Mouse (Mus musculus) right cerebral cortex, postnatal 25 days (tissue): ENCODE measurements at regions not wholly inside any gene's neighbourhood (a gene's known extent, or its start where the extent isn't known, plus 50 kb on each side); places are given as distances from the start of the nearest gene placed in this dataset.
A peak's percentile ranks its signal among the peaks of the same experiment; 100 is the strongest.

Experiments
- DNase-seq: peaks from one replicate; pipeline ENCODE4 v3.0.0; 2022

DNA sequence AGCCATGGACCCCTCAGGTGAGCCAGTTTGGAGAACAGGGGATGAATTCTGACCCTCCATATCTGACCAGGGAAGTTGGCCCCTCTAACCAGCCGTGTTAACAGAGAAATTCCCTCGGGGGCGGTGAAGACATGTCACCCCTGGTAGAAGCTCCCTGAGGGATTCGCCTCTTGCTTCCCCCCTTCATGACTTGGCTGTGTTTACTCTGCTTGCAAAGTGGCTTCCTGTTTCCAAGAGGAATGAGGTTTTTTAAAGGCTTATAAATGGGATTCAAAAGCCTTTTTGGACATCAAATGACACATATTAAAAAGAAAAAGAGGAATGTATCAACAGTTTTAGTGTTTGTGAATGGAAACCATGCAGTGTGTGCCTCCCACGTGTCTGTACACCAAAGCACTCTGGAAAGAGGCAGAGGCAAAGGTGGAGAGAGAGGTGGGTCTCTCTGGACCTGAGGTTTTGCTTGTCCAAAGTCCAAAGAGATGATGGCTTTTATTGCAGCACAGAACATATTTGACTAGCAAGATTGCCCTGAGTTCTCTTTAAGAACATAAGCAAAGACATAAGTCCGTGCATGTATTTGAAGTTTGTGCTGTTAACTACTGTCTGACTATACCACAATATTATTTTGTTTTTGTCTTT lies 308.9 kb upstream of the Tbx3 start:
- no peak for DNase-seq

DNA sequence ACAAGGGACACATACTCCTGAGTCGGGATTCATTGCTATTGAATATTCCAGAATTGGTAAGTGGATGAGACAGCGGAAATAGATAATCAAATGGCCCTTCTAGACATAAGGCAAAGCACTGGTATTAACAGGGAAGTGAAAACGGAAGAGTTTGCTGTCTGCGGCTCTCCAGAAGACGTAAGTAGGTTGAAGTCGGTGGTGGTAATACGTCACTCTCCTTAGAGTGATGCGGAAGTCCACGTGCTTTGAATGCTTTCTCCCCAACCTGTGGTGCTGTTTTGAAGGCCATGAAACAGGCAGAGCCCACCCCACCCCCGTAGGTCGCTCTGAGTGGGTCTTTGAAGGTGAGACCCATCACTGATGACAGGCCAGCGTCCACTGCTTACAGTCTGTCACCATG lies 308.0 kb upstream of the Tbx3 start:
- no peak for DNase-seq

DNA sequence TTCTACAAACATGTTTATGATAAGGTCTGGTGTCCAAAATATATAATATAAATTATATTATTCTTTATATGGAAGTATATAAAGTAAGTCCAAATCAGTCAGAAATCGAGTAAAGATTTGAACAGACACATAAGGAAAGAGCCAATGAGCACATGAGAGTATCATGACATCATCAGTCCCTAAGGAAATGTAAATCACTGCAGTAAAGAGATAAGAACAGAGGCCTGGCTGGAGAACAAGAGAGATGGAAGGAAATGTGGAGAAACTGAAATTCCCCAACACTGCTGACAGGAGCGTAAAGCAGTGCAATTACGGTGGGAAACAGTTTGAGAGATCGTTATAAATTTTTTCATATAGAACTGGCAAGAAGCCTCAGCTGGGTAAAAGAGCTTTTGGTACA lies 306.2 kb upstream of the Tbx3 start:
- DNase-seq = no peak

DNA sequence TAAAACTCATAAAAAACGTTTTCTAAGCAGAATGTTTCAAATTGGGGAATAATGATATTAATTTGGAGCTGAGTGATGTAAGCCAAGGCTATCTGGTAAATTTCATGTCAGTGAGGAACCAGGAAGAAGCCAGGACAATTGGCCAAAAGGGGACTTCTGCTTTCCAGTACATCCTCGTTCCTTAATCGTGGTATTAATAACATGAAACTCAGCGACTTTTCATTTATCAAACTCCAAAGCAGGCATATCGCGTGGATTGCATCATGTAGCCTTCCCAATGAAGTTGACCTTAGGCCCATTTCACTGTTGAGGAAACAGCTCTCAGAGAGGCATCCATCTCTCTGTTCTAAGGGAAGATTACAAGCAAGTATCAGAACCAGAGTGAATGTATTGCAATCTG lies 305.3 kb upstream of the Tbx3 start:
- no peak for DNase-seq

DNA sequence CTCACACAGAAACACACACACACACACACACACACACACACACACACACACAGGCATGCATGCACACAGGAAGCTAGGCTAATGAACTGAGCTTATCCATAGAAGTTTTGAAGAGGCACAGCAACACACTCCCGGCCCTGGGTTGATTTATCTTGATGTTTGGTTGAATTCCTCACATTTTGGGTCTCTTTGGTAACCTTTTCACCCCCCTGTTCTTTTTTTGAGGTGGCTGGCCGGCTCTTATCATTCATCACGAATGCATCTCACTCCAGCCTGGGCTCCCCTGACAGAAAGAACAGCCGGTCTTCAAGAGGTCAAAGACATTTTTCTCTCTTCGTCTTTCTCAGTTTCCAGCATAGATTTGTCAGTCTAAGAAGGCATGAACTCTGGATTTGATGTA lies 304.2 kb upstream of the Tbx3 start:
- no peak for DNase-seq

DNA sequence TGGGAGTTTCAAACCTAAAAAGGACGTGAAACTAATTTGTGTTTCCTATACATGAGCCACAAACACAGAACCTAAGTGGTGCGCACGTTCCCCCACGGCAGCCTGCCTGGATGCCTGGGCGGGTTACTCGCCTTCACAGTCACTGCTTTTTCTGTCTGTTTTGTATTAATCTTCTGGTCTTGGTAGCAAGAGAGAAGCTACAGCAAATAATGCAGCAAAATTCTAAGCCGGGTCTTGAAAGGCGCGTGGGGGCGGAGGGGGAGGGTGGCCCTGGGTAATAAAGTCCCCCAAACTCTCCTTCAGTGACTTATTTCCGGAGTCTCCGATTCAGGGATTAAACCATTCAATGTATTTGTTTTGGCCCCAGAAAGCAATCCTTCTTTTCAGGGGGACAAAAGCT lies 300.0 kb upstream of the Tbx3 start:
- no peak for DNase-seq

DNA sequence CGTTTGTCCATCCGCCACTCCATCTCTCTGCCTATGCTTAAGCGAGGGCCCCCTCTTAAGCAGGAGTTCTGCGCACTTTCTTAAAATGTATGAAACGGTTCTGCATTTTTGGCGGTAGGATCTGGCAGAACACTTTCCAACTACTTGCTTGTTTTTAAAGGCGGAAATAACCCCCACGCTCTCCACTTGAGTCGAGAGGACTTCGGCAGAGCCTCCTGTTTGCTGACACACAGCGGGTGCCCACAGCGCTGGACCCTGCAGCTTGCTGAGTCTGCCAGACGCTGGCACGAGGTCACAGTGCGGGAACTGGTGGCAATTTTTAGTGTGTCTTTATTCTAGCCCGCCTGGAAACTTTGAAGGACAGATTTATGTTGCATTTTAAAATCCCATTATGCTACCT lies 299.5 kb upstream of the Tbx3 start:
- DNase-seq = no peak

DNA sequence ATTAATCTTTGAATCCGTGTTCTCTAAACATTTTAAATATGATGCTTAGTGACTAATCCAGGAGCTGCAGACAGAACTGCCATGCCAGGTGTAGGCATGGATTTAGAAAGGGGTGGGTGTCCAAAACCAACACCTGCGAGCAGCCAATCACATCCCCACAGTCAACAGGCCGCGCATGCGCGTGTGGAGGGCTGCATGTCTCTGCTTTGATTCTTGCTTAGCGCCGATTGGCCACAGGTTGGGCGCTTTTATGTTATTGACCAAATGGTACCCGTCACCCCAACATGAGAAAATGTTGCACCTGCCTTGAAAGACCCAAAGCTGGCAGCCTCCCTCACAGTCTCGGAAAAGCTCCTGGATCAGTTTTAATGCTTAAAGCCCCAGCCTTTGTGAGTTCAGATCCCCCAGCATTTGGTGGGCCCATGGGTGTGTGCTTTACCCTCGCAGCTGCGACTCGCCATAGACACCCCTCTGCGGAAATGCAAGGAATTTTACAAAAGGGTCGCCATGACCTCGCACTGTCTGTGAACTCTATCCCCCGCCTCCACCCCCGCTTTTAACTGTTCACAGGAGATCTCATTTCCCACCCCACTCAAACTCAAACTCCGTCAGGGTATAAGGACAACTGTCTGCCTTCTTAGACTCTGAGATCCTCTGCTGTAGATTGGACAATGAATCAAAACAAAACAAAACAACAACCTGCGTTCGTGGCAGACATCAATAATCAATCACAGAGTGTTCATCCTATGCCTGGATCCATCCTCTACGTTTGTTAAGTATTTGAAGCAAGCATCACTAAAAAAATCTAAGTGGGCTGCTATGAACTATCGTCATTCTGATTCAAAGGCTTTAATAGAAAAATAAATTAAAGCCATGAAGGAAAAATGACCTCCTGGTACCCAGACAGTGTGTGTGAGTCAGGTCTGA lies 296.4 kb upstream of the Tbx3 start:
- DNase-seq = peak; percentile 23

DNA sequence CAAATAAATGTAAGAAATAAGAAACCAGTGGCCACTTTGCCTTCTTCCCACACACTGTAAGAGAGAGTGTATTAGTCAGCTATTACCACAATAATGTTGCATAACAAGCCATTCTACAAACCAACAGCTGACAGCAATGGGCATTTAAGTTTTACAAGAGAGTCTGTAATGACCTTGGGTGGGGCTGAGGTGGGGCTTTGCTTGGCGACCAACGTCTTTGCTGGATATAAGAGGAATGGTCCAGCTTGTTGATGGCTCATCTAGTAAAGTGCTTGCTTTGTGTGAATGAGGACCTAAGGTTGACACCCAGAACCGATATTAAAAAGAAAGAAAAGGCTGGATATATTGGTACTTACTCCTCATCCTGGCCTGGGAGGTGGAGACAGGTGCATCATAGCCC lies 295.6 kb upstream of the Tbx3 start:
- no peak for DNase-seq

DNA sequence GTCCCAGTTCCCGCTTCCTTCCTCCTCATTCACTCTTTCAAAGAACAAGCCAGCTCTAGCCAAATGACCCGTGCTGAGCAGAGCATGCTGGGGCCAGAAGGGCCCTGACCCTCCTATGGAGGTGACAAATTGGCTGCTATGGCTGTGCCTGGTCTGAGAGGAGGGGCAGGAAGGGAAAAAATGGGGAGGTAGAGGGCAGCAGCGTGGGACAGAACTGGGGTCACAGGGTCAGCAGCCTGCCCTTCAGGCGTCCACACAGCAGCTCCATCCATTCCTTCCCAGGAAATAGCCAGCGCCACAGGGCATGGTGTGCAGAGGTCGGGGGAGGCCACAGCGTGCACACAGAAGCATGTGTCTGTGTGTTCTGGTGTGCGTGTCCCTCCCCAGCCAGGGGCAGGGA lies 292.2 kb upstream of the Tbx3 start:
- no peak for DNase-seq

DNA sequence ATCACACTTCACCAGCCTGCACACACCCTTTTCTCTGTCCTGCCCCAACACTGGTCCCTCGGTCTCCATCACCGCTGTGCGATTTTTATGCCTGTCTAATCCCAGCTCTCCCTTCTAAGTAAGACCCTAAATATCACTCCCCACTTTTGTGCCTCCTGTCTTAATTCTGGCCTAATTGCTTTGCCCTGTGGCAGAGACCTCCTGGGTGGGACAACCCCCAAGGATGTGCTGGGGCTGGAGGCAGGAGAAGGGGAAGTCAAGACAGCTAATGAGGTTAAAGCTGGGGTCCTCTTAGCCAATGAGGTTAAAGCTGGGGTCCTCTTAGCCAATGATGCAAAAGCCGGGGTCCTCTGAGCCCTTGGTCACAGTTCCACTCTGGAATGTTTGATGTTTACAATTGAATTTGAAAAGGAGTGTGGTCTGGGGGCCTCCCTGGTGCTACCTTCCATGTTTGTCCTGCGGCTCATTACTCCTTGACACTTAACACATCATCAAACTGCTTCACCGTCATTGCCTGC lies 290.5 kb upstream of the Tbx3 start:
- DNase-seq = no peak

DNA sequence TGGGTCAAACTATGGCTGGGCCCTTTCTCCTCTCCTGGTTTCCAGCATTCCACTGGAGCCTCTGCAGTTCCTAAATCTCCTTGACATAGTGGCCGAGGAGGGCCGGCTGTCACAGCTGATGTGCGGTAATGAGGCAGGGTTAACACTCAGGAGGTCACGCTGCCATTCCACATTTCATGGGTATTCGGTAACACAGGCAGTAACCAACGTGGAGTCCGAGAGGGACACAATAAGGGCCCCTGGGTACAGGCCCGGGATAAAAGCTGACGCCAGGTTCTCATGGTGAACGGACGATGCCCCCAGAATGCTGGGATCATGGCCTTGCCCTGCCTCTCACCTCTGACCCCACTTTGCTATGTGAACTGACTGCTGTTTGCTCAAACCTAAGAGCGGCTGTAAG lies 289.0 kb upstream of the Tbx3 start:
- DNase-seq = no peak

DNA sequence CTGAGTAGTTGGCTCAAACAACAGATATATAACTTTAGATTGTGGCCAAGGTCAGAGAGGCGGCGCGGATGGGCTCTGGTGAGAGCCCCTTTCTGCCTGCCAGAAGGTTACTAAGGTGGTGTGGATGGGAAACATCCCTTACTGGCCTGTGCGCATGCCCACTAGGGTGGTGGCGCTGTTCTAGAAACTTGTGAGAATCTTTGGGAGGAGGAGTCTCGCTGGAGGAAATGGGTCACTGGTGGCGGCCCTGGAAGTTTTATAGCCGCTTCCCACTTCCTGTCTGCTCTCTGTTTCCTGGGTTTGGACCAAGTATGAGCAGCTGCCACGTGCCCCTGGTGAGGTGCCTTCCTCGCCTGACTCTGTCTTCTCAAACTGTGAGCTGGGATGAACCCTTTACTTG lies 285.0 kb upstream of the Tbx3 start:
- no peak for DNase-seq

DNA sequence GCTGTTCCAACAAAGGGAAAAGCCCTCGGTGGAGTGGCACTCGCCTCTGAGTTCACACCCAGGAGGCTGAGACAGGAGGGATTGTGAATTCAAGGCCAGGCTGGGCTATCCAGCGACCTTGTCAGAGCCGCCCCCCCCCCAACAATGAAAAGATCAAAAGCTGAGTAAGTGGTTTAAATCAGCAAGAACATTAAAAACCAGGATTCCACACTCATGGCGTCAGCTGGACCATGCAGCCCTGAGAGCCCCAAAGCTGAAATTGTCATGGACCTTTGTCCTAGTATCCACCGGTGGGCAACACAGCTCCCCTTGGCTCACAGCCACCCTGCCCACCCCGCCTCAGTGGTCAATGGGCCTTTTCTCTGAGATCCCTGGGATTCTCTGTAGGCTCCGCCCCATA lies 283.6 kb upstream of the Tbx3 start:
- DNase-seq = no peak

DNA sequence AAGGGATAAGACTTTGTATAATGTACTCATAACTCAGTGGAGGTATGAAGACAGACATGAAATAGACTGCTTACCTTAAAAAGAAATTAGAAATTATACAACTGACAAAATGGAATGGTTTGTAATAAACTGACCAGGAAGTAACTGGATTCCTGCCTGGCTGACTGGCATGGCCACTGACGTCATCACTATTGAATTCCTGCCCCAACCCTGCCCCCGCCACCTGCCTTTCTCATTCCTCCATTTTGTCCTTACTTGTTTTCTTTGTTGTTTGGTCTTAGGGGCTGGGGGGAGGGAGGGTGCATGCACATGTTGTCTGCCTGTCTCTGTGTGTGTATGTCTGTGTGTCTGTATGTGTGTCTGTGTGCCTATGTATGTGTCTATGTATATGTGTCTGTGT lies 283.2 kb upstream of the Tbx3 start:
- DNase-seq = no peak

DNA sequence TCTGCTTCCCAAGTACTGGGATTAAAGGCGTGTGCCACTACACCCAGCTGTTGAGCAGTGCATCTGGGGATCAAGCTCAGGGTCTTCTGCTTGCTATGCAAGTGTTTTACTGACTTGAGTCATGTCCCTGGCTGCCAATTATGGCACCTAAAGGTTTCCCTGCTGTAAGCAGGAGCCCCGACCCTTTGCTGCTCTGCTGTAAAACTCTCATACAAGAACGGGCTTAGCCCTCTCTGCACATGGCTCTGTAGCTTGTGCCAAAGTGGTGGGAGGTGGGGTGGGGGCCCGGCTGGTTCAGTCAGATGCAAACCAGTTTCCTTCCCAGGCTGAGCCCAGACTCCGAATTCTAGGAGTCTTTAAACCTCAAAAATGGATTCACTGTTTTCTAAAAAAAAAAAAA lies 281.6 kb upstream of the Tbx3 start:
- no peak for DNase-seq

DNA sequence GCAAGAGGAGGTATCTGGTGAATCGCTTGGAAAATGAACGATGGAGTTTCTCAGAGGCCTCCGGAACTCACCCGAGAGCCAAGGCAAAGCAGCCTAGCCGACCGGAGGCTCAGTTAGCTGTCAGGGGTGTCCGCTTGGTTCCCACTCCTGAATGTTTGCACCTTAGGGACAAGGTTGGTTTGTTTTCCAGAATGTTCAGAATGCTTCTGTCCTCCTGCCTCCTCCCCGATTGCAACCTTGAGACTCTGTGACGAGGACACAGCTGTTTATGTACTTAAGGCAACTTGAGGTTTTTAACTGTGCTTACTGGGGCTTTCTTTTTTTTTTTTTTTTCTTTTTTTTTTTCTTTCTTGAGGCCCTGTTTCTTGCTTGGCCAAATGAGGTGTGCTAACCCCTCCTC lies 281.1 kb upstream of the Tbx3 start:
- no peak for DNase-seq

DNA sequence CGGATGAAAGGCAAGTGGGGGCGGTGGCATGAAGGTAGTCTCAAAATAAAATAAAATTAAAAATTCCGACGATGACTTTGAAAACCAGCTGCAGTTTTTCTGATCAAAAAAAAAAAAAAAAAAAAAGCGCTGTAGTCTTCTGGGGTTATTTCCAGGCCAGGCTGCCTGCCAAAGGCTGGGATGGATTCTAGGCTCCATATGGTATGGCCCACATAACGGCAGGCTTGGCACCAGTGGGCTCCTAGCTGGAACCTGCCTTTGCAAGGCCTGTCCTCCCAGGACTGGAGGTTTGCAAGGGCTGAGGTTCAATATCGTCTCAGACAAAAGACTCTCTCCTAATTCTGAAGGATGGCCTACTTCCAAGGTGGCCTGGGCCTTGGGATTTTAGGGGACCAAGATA lies 280.6 kb upstream of the Tbx3 start:
- peak; percentile 33 for DNase-seq

DNA sequence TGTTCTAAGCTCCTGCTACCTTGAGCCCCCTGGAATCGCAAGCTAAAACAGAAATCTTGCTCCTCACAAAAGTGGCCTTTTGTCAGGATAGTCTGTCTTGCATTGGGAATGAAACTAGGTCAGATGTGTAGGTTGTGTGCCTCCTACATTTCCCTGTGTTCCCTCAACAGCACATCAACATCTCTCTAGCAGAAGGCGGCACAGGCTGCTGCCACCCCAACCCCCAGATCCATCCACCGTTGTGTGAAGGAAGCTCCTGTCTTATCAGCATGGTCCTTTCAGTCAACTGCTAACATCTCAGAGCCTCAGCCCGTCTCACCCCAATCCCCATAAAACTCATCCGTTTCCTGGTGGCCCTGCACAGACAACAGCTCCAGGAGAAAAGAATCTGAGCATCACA lies 272.0 kb upstream of the Tbx3 start:
- no peak for DNase-seq

DNA sequence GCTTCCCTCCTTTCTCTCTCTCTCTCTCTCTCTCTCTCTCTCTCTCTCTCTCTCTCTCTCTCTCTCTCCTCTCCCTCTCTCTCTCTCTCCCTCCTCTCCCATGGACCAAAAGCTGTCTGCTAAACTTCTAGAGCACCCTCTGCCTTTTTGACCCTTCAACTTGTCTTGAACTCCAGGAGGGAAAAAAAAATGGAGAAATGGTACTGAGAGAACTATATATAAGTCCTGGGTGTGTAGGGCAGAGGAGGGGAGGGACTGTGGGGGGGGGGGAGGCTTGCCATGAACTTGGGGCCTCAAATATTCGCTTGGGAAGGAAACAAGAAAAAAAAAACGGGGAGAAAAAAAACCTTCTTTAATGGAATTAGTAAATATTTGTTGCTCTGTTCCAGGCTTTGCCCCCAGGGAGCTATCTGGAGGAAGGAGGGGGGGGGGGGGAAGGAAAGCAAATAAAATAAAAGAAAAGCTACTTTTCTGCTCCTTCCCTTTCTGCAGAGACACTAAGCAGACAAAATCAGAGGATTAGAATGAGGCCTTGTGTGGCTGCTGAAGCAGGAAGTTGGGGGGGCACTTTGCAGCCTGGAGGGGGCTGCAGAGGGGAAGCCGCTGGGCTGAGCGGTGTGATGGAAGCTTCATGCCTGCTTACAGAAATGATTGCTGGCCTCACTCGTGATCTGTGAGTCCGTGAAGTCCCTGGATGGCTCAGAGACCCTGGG lies 270.1 kb upstream of the Tbx3 start:
- no peak for DNase-seq

DNA sequence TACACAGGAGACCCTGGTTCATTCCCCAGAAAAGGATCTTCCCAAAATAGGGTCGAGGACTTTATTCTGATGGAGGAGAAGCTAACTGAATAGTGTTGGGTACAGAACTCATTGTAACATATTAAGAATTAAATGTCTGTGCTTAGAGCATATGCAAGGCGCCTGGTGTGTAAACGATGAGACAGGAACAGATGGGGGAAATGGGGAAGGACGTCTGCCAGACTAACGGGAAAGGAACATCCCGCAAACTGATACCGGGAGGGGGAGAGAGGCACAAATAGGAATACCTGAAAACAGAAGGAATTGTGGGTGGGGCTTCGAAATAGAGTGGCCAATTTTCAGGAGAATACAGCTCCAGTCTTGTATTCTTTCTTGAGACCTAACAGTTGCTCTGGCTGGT lies 268.6 kb upstream of the Tbx3 start:
- no peak for DNase-seq

DNA sequence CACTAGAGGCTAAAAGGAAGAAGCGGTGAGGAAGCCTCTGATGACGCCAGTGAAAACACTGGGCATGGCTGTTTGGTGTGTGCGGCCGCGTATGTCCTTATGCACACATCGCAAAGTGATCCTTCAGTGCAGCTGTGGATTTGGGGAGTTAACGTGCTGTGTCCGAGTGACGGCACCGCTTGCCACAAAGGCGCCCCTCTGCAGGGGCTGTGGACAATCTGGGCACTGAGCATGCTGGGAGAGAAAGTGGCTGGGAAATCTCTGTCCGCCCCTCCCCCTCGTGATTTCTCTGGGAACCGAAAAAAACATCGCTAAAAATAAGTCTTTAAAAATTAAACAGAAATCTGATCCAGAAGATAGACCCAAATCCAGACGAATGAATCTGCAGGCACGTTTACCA lies 267.8 kb upstream of the Tbx3 start:
- DNase-seq = no peak

DNA sequence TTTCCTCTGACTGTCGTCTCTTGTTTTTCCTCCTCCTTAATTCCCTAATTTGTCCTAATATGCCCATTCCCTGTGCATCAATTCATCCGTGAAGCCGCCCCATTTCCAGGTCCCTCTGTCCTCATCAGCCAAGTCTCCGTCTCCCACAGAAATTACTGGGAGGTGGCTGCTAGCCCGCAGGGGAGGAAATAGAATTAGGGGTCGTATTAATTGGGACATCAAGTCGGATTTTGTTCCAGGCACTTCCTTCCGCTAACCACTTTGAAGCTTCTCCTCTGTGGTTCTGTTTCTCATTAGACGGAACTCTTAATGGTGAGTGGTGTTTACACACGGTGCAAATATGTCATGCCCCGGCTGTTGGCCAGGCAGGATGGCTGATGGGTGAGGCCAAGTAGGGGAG lies 259.5 kb upstream of the Tbx3 start:
- DNase-seq = no peak

DNA sequence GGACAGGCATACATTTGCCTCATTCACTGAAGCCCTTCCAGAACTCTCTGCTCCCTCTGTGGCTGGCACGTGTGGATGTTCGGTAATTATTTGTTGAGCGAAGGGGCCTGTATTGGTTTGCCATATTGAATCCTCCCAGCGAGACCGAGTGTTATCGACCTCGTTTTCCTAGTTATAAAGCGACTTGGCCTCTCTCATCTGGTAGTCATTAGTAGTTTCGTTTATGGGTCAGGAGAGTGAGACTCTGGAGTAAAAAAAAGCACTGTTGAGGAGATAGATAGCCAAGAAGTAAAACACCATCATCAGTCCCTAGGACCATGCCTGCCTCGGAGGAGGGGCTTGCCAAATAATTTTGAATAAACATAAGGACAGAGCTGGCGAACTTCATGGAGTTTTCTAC lies 254.6 kb upstream of the Tbx3 start:
- no peak for DNase-seq
